Mouse (Mus musculus) heart, postnatal 36 days (tissue): ENCODE data around the gene Nmur1. TPM values are rescaled to one million over a fixed set of nuclear protein-coding genes. Genes with fewer than 3 reads are reported as not detected.

Experiments used
- DNase-seq, 2 experiments: peaks; one replicate each; pipeline ENCODE4 v3.0.0; 2021 to 2022
- intact Hi-C: fragments of 180-260 bp; cut with DNase I; formaldehyde crosslinking; loops from one replicate; pipeline ENCODE4 v1.15.1; 2025
- total RNA-seq, 2 experiments: library from RNA; stranded (reverse); gene quantifications; 2 replicates each; pipeline ENCODE4 v1.2.3; 2021

The Nmur1 gene
- total RNA-seq, 2 experiments from 2014 or later, result not detected

DNA sequence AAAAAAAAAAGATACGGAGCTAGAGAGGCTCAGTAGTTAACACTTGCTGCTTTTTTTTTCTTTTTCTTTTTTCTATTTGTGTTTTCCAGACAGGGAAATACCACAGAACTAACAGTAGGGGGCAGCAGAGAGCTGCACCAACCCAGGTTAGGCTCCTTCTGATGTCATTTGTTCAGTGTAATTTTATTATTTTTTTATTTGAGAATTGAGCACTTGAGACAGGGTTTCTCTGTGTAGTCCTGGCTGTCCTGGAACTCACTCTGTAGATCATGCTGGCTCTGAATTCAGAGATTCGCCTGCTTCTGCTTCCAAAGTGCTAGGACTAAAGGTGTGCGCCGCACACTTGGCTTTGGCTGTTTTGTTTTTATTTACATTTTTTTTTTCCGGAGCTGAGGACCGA lies 9.7 kb downstream of the Nmur1 start:
- intact Hi-C loops, result loop anchor here (1.0 kb wide), 1 partner anchor 14 kb away; no protein-coding TSS in a partner anchor

DNA sequence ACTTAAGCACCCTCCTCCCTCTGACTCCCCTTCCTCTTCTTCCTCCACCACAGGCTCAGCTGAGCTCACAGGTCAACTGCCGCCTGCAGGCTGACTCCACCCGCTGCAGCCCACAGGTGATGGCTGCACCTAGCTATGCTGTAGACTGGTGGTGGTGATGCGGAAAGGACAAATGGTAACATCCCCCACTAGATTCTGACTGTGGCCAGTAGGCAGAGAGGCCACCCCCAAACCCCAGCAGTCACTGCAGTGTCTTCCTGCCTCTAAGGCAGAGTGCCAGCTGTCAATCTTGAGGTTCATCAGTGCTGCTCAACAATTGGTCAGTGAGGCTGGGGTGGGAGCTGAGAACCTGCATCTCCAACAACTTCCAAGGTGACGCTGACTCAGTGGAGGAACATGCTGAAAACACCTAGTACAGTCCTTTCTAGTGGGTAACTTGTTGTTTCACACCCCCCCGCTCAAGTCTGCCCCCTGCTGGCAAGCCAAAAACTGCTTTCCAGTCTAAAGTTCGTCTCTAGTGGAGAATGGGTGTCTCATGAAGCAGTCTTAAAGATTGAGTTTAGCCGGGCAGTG lies 10.3 kb downstream of the Nmur1 start:
- DNase-seq, result peak in 1 of 2 experiments; percentile 56
- intact Hi-C loops, result loop anchor here (1.0 to 2.0 kb wide), 2 partner anchors 15 to 43 kb away; no protein-coding TSS in a partner anchor

More for the DNA sequence above, 9.7 kb downstream of the Nmur1 start:
- no peak for DNase-seq

DNA sequence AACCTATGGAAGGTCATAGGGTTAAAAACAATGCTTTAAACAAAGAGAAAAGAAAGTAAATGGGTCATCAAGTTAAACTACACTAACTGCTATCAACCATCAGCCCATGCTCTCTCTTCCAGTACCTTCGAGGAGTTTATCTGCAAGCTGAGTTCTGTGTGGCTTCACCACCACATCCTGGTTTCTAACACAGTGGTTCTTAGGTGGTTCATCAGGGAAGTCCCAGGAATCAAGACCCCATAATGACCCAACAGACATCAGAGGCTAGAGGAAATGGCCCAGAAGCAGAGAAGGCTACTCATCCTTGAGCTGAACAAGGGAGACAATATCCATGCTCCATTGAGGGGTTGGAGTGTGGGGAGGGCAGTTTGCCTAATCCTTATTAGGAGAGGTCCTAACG lies 10.9 kb downstream of the Nmur1 start:
- intact Hi-C loops, result loop anchor here (2.0 kb wide), 1 partner anchor 42 kb away; no protein-coding TSS in a partner anchor
- DNase-seq, result no peak

DNA sequence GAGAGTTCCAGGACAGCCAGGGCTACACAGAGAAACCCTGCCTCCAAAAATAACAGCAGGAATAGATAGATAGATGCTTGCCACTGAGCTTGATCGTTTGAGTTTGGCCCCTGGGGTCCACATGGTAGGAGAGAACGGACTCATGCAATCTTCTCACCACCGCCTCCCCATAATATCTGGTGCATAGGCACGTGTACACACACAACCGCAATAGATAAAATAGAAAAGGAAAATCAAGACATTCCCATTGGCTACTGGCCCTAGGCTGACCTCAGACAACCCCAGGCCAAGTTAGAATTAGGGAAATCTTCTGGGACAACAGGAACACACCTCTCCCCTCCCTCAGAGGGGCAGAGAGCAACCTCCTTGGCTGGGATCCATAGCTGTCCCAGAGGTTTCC lies 11.3 kb downstream of the Nmur1 start:
- no peak for DNase-seq
- intact Hi-C loops, result loop anchor here (2.0 kb wide), 1 partner anchor 42 kb away; no protein-coding TSS in a partner anchor

DNA sequence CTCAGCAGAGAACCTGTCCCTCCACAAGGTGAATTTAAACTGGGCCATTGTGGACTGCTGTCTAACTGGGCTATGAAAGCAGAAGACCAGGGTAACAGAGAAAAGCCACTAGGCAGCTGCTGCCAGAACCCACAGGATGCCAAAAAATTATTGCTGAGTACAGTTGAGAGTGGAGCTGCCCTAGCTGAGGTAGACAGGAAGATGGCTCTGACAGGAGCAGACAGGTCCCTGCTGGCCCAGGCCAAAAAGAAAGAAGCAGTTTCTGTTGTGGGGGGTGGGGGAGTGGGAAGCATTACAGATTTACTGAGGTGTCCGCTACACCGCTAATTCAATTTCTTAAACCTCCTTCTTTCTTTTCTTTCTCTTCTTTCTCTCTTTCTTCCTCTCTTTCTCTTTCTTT lies 16.6 kb downstream of the Nmur1 start:
- intact Hi-C loops, result no loop called here
- no peak for DNase-seq

DNA sequence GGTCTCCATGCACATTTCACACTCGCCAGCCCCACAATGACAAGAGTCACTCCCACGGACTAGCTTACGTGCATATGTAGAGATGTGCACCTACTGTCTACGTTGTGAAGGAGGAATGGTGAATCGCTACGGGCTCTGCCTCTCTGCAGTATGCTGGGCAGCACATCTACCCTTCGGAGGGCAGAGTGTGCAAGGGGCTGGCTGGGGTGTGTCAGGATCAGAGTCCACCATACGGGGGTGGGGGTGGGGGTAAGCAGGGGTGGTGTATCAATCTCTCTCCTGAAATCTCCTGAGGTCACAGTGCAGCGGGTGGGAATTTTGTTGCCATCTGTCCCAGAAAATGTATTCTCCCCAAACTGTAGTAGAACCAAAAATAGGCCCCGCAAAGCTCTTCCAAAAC lies 17.5 kb downstream of the Nmur1 start:
- intact Hi-C loops, result no loop called here
- no peak for DNase-seq

DNA sequence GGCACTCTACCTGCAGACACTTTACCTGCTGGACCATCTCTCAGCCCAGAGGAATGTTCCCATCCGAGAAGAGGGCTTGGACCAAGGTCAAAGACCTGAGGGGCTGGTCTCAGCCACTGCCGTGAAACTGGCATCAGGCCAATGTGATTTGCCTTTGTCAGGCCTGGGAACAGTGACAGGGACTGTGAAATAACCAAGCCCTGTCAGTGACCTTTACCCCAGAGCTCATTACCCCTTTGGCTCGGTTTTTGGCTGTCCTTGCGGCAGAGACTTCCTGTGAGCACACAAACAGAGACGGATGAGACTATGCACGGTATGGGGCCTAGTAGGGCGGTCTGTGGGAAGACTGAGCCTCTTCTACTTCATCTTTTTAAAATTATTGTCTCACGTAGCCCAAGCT lies 19.1 kb downstream of the Nmur1 start:
- DNase-seq, result no peak
- intact Hi-C loops, result no loop called here

DNA sequence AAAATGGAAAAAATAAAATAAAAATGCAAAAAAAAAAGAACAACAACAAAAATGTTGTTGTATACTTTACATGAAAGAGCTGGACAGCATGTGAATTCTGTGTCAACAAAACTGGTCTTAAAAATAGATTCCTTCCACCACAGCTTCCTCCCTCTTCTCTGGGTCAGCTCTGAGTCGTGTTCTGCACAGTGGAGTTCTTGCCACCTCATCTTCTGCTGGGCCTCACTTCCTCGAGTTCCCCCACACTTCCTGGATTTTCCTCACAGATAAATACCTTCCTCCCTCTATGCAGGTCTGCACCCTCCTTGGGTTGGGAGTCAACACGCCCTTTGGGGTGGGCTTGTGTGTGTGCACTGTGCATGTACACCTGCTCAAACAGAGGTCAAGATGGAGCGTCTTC lies 19.7 kb downstream of the Nmur1 start:
- intact Hi-C loops, result no loop called here
- no peak for DNase-seq

DNA sequence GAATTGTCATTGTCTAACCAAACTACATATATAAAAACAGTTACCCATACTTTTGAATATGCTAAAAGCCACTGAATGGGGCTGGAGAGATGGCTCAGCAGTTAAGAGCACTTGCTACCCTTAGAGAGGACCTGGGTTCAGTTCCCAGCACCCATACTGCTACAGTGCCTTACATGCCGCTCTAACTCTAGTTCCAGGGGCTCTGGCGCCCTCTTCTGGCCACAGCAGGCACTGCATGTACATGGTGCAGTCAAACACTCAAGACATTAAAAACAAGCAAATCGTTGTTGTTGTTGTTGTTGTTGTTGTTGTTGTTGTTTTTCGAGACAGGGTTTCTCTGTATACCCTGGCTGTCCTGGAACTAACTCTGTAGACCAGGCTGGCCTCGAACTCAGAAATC lies 21.2 kb downstream of the Nmur1 start:
- intact Hi-C loops, result no loop called here
- peak in 1 of 2 experiments; percentile 35 for DNase-seq

DNA sequence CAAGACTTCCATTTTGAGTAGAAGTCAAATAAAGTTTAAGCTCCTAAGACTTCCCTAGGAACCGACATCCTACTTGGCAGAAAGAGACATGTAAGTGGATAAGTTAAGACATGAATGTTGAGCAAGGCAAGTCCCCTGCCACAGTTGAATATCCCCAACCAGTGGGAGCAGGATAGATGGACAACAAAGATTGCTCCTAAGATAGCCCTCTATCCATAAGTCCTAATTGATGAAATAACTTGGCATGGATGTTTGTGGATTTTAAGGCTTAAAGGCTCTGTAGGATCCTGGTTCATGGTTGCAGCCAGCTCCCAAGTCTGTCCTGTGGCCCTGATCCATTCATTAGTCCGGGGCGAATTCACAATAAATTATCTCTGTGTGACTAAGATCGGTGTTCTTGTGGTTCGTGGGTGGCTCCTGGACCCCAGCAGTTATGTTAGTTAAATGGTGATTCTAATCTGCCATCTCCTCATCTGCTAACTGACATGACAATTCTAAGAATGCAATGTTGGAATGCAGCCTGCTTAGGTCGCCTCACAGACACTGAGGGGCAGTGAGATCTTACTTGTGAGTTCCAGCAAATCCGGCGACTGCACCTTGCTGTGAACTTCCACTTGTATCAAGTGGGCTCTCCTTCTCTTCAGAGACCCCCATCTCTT lies 25.8 kb downstream of the Nmur1 start:
- intact Hi-C loops, result no loop called here
- no peak for DNase-seq

DNA sequence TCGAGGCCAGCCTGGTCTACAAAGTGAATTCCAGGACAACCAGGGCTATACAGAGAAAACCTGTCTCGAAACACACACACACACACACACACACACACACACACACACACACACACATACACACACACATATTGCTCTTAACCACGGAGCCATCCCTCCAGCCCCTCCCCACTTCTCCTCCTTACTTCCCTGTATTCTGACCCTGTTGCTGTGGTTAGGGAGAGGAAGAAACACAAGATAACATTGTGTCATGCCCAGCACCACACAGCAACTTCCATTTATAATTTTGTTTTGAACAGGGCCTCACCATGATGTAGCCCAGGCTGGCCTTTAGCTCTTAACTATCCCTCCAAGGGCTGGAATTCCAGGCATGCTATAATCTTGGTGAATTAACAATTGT lies 26.7 kb downstream of the Nmur1 start:
- intact Hi-C loops, result no loop called here
- no peak for DNase-seq

DNA sequence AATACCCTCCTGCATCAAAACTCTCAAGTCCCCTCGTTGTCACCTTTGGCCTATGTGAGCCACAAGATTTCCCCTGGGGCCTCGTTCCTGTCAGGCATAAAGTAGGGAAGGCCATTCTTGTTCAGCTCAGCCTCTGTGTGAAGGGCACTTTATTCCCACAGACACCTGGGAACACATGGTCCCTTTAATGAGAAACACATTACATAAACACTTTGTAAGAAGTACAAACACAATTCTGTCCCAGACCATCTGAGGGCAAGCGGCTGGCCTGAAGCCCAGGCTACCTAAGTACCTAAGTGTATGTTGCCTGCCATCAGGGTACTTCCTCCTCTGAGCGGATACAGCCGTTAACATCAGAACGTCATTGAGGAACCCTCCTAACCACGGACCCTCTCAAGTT lies 27.8 kb downstream of the Nmur1 start:
- no peak for DNase-seq
- intact Hi-C loops, result no loop called here

DNA sequence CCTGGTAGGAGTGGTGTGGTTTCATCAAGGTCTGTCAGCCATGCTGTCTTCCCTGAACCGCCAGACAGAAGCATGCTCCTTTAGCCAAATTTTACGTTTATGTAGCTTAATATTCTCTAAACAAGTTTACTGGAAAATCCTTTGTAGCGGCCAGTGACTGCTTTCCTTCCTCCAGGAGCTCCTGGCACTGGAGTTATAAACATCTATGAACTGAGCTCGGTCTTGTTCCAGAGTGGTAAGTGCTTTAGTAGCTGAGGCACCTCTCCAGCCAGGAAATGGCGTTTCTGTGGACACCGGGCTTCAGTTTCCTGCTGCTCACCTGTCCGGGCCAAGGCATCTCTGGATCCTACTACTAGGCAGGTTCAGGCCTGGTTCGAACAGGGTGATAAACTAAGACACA lies 28.4 kb downstream of the Nmur1 start:
- intact Hi-C loops, result no loop called here

DNA sequence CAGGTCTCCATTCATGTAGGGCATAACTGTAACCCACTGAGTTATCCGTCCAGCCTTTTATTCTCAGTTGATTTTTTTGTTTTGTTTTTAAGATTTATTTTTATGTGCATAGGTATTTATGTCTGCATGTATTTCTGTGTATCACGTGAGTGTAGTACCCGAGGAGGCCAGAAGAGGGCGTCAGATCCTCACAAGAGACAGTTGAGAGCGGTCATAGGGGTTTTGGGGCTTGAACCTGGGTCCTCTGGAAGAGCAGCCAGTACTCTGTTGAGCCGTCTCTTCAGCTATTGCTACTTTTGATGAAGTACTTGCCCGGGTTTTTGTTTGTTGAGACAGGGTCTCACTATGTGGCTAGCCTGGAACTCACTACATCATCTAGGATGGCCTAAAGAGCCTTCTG lies 30.1 kb downstream of the Nmur1 start:
- DNase-seq, result no peak
- intact Hi-C loops, result no loop called here

More for the DNA sequence above, 28.4 kb downstream of the Nmur1 start:
- DNase-seq, result no peak

DNA sequence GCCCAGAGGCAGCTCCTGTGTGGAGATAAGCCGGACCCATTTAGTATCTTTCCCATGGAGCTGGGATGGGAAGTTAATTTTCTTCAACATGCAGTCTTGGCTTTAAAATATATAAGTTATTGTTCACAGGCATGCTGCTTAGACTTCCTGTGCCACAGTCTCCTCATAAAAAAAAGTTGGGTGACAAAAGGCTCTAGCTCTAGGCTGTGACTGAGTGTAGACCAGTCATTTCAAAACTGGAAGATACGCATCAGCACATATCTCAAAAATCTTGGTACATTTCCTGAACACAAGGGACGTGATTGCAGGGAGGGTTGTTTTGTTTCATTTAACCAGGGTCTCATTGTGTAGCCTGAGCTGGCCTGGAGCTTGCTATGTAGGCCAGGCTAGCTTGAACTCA lies 31.8 kb downstream of the Nmur1 start:
- no peak for DNase-seq
- intact Hi-C loops, result loop anchor here (5.0 kb wide), 1 partner anchor 33 kb away; the partner anchor contains the start of genes Nmur1 and Tex44

DNA sequence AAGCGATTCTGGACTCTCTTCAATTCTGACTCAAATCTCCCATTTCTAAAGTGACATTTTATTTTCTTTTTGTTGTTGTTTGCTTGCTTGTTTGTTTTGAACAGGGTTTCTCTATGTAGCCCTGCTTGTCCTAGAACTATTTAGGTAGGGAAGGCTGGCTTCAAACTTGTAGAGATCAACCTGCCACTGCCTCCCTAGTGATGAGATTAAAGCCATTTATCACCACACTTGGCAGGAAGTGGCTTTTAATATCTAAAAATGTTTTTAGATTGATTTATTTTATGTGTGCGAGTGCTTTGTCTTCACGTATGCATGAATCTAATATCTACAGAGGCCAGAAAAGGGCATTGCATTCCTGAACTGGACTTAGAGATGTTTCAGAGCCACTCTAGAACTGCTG lies 32.8 kb downstream of the Nmur1 start:
- DNase-seq, result no peak
- intact Hi-C loops, result loop anchor here (5.0 kb wide), 1 partner anchor 34 kb away; the partner anchor contains the start of genes Nmur1 and Tex44

DNA sequence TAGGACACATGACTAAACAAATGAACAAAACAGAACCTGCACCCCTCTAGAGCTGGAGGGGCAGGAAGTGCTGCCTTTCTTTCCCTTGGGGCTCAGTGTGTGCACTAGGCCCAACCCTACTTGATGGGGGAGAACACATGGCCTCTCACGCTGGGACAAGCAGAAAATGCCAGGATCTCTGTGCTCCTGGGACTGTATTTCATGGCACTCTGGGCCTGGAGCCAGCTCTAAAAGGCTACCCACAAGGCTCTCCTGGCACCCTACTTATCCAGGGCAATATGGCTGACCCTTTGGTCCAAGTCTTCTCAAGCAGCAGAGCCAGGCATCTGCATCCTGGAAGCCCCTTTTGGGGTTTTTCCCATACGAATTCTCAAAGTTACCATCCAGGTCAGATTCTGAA lies 34.6 kb downstream of the Nmur1 start:
- DNase-seq, result no peak
- intact Hi-C loops, result loop anchor here (5.0 kb wide), 1 partner anchor 36 kb away; the partner anchor contains the start of genes Nmur1 and Tex44

DNA sequence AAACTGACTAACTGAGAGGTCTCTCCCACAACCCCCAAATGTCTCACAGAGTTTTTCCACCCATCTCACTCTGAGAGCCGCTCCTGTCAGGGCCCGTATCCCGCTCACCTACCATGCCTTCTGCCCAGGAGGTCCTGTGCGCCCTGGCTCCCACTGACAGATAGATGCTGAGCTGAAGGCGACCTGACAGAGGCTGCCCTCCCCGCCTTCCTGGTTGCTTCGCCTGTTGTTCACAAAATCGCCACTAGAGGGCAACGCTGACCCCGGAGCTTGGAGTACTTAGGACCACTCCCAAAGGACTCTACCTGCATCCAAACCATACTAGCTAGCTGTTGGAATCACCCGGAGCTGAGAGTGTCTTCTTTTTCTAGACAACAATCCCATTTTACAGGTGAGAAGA lies 36.8 kb downstream of the Nmur1 start:
- DNase-seq, result peak; percentile 76 to 85
- intact Hi-C loops, result no loop called here

DNA sequence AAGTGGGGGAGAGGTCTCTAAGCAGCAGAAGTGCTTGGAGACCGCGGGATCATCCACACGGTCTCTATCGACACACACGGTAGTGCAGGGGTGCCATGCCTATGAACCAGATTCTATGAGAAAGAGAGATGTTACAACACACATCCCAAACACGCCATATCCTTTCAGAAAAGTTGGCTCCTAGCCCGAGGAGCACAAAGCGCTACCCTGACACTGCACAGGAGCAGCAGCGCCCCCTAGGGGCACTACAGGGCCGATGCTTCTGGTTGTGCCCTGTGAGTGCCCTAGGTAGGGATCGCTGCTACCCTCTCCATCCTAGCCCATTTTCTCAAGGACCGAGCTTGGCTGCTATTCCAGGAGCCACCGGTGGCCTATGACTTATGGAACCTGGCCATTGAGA lies 45.0 kb downstream of the Nmur1 start:
- intact Hi-C loops, result no loop called here
- peak; percentile 34 to 43 for DNase-seq

DNA sequence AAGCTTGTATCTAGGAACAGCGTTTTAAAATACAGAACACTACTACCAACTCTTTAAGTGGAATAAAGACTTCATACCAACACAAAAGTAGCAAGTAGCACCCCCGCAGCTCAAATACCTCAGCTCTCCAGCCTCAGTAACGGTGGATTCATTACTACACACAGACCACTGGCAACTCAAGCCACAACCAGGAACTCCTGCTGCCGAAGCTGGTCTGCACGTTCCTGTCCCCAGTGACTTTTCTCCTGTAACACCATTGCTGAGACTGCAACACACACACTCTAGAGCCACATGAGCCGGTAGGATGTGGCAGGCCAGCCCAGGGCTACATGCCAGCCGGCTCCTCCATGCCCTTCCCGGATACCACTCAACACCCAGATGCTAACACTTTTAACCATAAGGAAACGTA lies 46.9 kb downstream of the Nmur1 start:
- DNase-seq, result peak; percentile 13 to 25
- intact Hi-C loops, result no loop called here

DNA sequence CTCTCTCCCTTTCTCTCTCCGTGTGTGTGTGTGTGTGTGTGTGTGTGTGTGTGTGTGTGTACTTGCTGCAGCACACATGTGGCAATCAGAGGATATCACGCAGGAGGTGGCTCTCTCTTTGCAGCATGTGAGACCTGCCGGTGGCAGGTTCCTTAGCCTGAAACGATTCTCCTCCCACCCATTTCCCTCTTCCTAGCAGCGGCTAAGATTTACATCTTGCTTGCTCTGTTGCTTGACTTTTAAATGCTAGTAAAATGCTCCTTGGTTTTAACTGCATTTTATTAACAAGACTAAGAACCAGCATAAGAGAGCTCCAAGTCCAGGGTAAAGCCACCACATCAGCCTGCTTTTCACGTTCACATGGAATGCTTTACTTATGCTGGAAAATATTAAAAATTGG lies 47.4 kb downstream of the Nmur1 start:
- DNase-seq, result no peak
- intact Hi-C loops, result no loop called here

DNA sequence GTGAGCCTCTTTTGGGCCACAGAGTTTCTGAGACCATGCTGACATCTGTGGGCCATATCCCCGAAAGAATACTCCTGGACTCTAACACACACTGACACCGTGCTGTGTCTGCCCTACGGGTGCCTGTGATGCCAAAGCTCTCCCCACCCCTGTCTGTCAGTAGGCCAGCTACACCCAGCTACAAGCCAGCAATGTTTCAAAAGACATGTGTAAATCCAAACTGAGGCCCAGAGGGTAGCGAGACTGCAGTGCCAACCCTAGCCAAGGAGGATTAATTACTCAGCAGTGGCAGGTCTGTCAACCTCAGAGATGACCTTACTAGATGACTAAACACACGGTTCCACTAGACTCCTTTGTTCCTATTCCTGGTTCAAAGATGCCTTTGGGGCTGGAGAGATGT lies 49.7 kb downstream of the Nmur1 start:
- intact Hi-C loops, result no loop called here
- no peak for DNase-seq
